In genomic region chr7:67950346-67950814, GRCm38 (mm10) we compare ENCODE assay signal across 8 mouse cellular contexts. TPM values are rescaled to one million over a fixed set of nuclear protein-coding genes. Genes with fewer than 3 reads are reported as not detected.
A peak's percentile ranks its signal among the peaks of the same experiment; 100 is the strongest.
DNase-seq lines count a peak whose midpoint lies in the region; ATAC-seq and TF ChIP-seq lines count a peak whose summit lies in the region.

No protein-coding gene starts in this region.

- intact Hi-C loops in heart, postnatal 36 days (cut with DNase I) = loop anchor here (2.0 to 10.0 kb wide), 2 partner anchors 276 to 352 kb away; no protein-coding TSS in a partner anchor

- WGBS in heart, embryonic 14.5 days = 0% methylated on average over 24 of the region's 24 CpGs
- 0% methylated on average over 22 of the region's 24 CpGs for WGBS in forebrain, embryonic 13.5 days
- WGBS in liver, embryonic 14.5 days (ENCODE audit: insufficient replicate concordance) = under 1% methylated on average over 24 of the region's 24 CpGs

- no peak for TF ChIP-seq EP300 in ES-Bruce4 (IDR thresholded peaks at IDR 0.05; ENCODE audit: insufficient read depth, low read depth, low read length)
- TF ChIP-seq EP300 in liver, embryonic 14.5 days (IDR thresholded peaks at IDR 0.05; ENCODE audit: low read depth) = no peak

- no peak for DNase-seq in heart, postnatal 36 days
- no peak for DNase-seq in liver, embryonic 14.5 days (ENCODE audit: low read depth in 3 of 3, low spot score in 3 of 3)
- no peak for DNase-seq in spleen, postnatal 14 days (ENCODE audit: low spot score in 2 of 2)
- no peak for DNase-seq in layer of hippocampus, postnatal 36 days

- TF ChIP-seq POLR2A in ES-Bruce4 (IDR thresholded peaks at IDR 0.05; ENCODE audit: insufficient read depth, low read length) = no peak

- TF ChIP-seq CTCF in ES-Bruce4 (IDR thresholded peaks at IDR 0.05; ENCODE audit: low read depth, low read length) = no peak
- no peak for TF ChIP-seq CTCF in liver, embryonic 14.5 days (IDR thresholded peaks at IDR 0.05; ENCODE audit: low read depth)

- H3K9ac ChIP-seq in heart, embryonic 14.5 days (ENCODE audit: low read length) = peak overlapping the region; percentile 98
- H3K9ac ChIP-seq in ES-Bruce4 (ENCODE audit: low read depth, poor library complexity, severe bottlenecking) = peak overlapping the region; percentile 98
- peak overlapping the region; percentile 96 for H3K9ac ChIP-seq in forebrain, embryonic 13.5 days
- peak overlapping the region; percentile 74 for H3K9ac ChIP-seq in liver, embryonic 14.5 days (replicated peaks)

- peak overlapping the region; percentile 98 to 100 for H3K27ac ChIP-seq in heart, embryonic 14.5 days (replicated peaks in 1 of 2; ENCODE audit: control insufficient read depth in 1 of 2, insufficient read depth in 1 of 2, low read depth in 2 of 2, low read length in 2 of 2)
- no peak overlapping the region for H3K27ac ChIP-seq in ES-Bruce4 (ENCODE audit: insufficient read depth, low read length)
- H3K27ac ChIP-seq in forebrain, embryonic 13.5 days = peak overlapping the region; percentile 100
- H3K27ac ChIP-seq in liver, embryonic 14.5 days = no peak overlapping the region

- H3K4me1 ChIP-seq in heart, embryonic 14.5 days (ENCODE audit: control insufficient read depth in 2 of 2, insufficient read depth in 2 of 2, low read length in 2 of 2) = peaks cover 5 to 12% of the 10 kb centered on the region in 2 experiments
- peaks cover 2% of the 10 kb centered on the region for H3K4me1 ChIP-seq in ES-Bruce4 (ENCODE audit: control insufficient read depth, insufficient read depth, low read length)
- peaks cover 20% of the 10 kb centered on the region for H3K4me1 ChIP-seq in forebrain, embryonic 13.5 days
- peaks cover 0 to 12% of the 10 kb centered on the region in 2 experiments; a peak in 2 of 4 replicates for H3K4me1 ChIP-seq in liver, embryonic 14.5 days (replicated peaks; ENCODE audit: control insufficient read depth in 2 of 2, insufficient read depth in 2 of 2, low read length in 1 of 2)

- no peak for ATAC-seq in heart, embryonic 14.5 days (ENCODE audit: insufficient number of reproducible peaks, insufficient read depth, low FRiP score, low read depth)
- peak; percentile 12; the same call in 1 of the 2 replicates for ATAC-seq in forebrain, embryonic 13.5 days
- no peak for ATAC-seq in liver, embryonic 14.5 days (ENCODE audit: insufficient read depth)
- ATAC-seq in monocyte, adult 5-6 weeks (replicated peaks; ENCODE audit: insufficient number of reproducible peaks, low FRiP score, low TSS enrichment, poor library complexity, severe bottlenecking) = no peak

- no peaks in the 10 kb centered on the region for H3K9me3 ChIP-seq in heart, embryonic 14.5 days (ENCODE audit: control insufficient read depth, low read length)
- no peaks in the 10 kb centered on the region for H3K9me3 ChIP-seq in ES-Bruce4 (replicated peaks; ENCODE audit: control insufficient read depth, insufficient read depth, low read length, poor library complexity, severe bottlenecking)
- no peaks in the 10 kb centered on the region for H3K9me3 ChIP-seq in forebrain, embryonic 13.5 days (replicated peaks)
- no peaks in the 10 kb centered on the region for H3K9me3 ChIP-seq in liver, embryonic 14.5 days (ENCODE audit: control insufficient read depth, low read length)

- no peaks in the 10 kb centered on the region for H3K36me3 ChIP-seq in heart, embryonic 14.5 days (ENCODE audit: control insufficient read depth, insufficient read depth, low read length)
- no peaks in the 10 kb centered on the region for H3K36me3 ChIP-seq in ES-Bruce4 (ENCODE audit: control insufficient read depth, insufficient read depth, low read length, poor library complexity, severe bottlenecking)
- no peaks in the 10 kb centered on the region for H3K36me3 ChIP-seq in forebrain, embryonic 13.5 days (ENCODE audit: poor library complexity, severe bottlenecking)
- no peaks in the 10 kb centered on the region for H3K36me3 ChIP-seq in liver, embryonic 14.5 days (replicated peaks; ENCODE audit: control insufficient read depth, insufficient read depth, low read depth)

- peak overlapping the region; percentile 73 to 89 for H3K4me3 ChIP-seq in heart, embryonic 14.5 days (ENCODE audit: control insufficient read depth in 1 of 2, insufficient read depth in 1 of 2, low read depth in 1 of 2, low read length in 2 of 2)
- H3K4me3 ChIP-seq in ES-Bruce4 (ENCODE audit: low read depth, low read length) = peak overlapping the region; percentile 85
- peak overlapping the region; percentile 88 for H3K4me3 ChIP-seq in forebrain, embryonic 13.5 days
- peak overlapping the region; percentile 73 to 82 for H3K4me3 ChIP-seq in liver, embryonic 14.5 days (ENCODE audit: insufficient read depth in 1 of 2, low read depth in 2 of 2, low read length in 2 of 2)

- H3K4me2 ChIP-seq in heart, embryonic 14.5 days (ENCODE audit: low read length) = peak overlapping the region; percentile 90
- H3K4me2 ChIP-seq in forebrain, embryonic 13.5 days = peak overlapping the region; percentile 96
- H3K4me2 ChIP-seq in liver, embryonic 14.5 days (ENCODE audit: low read depth) = peak overlapping the region; percentile 90

- no peaks in the 10 kb centered on the region for H3K27me3 ChIP-seq in heart, embryonic 14.5 days (ENCODE audit: control insufficient read depth, insufficient read depth, low read length)
- peaks cover 2% of the 10 kb centered on the region for H3K27me3 ChIP-seq in ES-Bruce4 (ENCODE audit: control insufficient read depth, insufficient read depth, low read length, poor library complexity, severe bottlenecking)
- peaks cover 7% of the 10 kb centered on the region for H3K27me3 ChIP-seq in forebrain, embryonic 13.5 days
- peaks cover 8% of the 10 kb centered on the region for H3K27me3 ChIP-seq in liver, embryonic 14.5 days (ENCODE audit: control insufficient read depth, insufficient read depth, low read length)

RNA-seq across cellular contexts. Expression of gene Igf1r, which starts 2.2 kb away (rescaled TPM):
- polyA plus RNA-seq in heart, embryonic 14.5 days (2014; fragmentation: Nextera tagmentation; extraction: Ambion mirVana) = 16.1 and 16.6 TPM in 2 replicates
- 10 to 100 TPM; 15.4 to 21.1 TPM for total RNA-seq in heart, postnatal 36 days (2021)
- 58.4 and 62.0 TPM in 2 replicates for polyA plus RNA-seq in ES-Bruce4 (2011; ENCODE audit: insufficient read depth, insufficient read length, low read depth, missing spikeins)
- polyA plus RNA-seq in forebrain, embryonic 13.5 days (2015; fragmentation: Nextera tagmentation; extraction: Ambion mirVana) = 24.8 and 25.2 TPM in 2 replicates
- 2.1 and 2.5 TPM in 2 replicates for polyA plus RNA-seq in liver, embryonic 14.5 days (2012; rRNA removed)
- polyA plus RNA-seq in liver, embryonic 14.5 days (2014; fragmentation: Nextera tagmentation; extraction: Ambion mirVana) = 2.3 and 2.7 TPM in 2 replicates
- 10 to 100 TPM; 37.4 to 41.9 TPM for total RNA-seq in layer of hippocampus, postnatal 36 days (2021)
- 7.3 to 13.2 TPM (median 9.1 TPM) in 3 replicates for total RNA-seq in monocyte, adult 5-6 weeks (2017)

Comparison
In these comparisons a context has a peak if more than half of its experiments do, and no peak if none do; other contexts are left out.
1. H3K27ac ChIP-seq: peak in heart, embryonic 14.5 days (2 of 2) and forebrain, embryonic 13.5 days (single experiment); none in ES-Bruce4 (single experiment) and liver, embryonic 14.5 days (single experiment).
2. Peak in every context shown above with its lines, with median percentiles within 50 percentile points of each other: H3K4me2 ChIP-seq, H3K4me3 ChIP-seq and H3K9ac ChIP-seq.